Mouse (Mus musculus): ENCODE data around the gene Vav3.

GRCm38 (mm10) chr3:109690566-109690965 lies 350.1 kb downstream of the Vav3 start:
- no peak for TF ChIP-seq CTCF (IDR thresholded peaks at IDR 0.05; ENCODE audit: borderline replicate concordance, insufficient read depth, low read length)
- TF ChIP-seq POLR2A (IDR thresholded peaks at IDR 0.05; ENCODE audit: low read depth, low read length), result no peak

Data from embryonic fibroblast, embryonic 13.5 days (primary cell).